Mouse (Mus musculus): ENCODE results near the gene Uimc1. TPM values are rescaled to one million over a fixed set of nuclear protein-coding genes. Genes with fewer than 3 reads are reported as not detected.

Gene Uimc1
- total RNA-seq, 1 experiment from 2014 or later: 38.0 TPM

DNA sequence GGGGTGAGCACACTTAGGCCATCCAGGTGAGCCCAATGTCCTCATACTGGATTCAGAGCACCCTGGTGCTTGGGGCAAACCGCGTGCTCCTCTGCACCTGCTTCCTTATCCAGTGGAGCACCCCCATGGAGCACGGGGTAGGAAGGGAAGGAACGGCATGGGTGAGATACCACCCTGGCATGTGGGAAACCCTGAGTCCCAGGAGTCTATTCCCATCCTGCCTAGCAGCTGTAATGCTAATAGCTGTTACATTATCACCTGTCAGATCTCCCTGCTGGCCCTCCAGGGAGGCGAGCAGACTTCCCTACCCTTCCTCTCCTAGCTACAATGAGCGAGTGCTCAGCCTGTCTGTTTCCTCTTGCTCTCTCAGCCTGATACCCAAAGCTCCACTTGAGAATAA is 104.9 kb downstream of the Uimc1 start:
- DNase-seq: no peak

DNA sequence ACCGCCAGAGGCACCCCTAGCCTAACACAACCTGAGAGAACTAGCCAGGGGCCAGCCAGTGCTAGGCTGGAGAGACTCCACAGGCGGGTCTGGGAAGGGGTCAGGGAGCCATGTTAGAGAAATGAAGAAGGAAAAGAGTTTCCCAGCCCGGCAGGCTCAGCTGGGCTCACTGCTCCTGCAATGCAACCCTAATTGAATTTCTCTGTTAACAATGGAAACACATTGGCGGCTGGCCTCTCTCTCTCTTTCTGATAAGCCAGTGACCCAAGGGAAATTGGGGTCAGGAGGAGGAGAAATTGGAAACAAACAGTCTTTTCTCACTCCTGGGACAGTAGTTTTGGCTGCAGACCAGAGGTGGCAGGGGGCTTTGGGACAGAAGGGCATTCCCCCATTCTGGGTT is 105.5 kb downstream of the Uimc1 start:
- DNase-seq: no peak

DNA sequence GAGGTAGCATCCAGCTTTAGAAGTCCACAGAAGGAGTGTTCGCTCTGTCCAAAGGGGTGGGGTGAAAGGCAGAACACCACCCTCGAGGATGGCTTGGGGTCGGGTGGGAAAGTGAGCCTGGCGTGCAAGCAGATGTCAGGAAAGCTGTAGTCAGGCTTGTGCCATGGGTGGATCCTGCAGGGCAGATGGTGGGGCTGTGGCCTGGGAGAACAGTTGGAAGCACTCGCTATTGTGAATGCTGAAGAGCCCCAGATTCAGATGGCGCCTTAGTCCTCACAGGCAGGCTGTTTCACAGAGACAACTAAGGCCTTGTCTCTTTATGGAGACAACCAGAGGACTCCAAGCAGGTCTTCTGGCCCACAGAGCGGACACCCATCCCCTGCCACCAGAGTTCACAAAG is 107.9 kb downstream of the Uimc1 start:
- DNase-seq: no peak

DNA sequence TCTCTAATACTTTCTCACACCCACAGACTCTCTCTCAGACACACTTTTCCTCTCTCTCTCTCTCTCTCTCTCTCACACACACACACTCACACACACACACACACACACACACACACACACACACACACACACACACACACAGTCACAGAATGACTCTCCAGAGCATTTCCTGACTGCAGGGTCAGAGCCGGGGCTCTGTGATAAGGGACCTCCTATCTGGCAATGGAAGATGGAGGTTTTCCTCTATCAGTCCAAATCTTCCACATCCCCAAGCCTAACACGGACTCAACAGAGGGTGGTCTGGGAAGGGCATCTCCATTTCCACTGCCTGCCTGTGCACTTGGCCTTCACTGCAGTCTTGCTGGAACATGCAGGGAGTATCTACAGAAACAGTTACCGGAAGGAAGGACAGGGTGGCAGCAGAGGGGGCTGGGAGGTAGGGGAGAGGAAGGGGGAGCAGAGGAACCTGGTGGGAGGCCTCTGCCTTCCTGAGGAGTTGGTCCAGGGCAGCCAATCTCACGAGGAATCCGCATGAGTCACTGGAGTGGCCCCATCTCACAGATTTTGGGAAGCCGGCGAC is 111.8 kb downstream of the Uimc1 start:
- no peak for DNase-seq

DNA sequence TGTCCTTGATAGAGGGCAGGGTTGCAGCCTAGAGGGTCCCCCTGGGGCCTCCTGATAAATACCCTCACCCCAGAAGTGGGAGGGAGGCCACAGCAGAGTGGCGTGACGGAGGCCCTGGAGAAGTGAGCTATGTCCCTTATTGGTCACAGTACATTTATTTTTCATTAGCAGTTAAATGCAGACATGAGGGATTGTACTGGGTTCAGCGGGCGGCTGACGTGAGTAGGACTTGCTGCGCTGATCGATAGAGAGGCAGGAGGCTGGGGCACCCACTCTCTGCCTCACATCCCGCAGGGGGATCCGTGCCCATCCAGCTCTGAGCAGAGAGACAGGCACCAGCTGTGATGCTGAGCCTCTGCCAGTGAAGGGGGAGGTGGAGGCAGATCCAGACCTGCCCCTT is 112.7 kb downstream of the Uimc1 start:
- DNase-seq: no peak

DNA sequence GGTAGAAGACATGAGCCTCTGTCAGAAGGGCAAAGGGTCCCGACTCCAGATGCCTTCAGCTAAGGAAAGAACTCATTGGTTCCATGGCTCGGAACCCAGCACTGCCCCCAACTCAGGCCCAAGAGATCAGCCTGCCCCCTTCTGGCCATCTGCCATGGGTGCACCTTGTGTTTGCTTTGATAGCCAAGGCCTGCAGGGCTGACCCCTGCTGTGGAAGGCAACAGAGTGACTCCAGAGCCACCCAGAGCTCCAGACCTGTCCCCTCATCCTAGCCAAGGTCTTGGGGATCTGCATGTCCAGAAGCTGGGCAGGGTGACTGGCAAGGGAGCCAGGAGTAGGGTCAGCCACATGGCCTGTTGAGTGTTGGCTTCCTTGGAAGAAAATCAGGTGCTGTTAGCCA is 116.5 kb downstream of the Uimc1 start:
- no peak for DNase-seq

DNA sequence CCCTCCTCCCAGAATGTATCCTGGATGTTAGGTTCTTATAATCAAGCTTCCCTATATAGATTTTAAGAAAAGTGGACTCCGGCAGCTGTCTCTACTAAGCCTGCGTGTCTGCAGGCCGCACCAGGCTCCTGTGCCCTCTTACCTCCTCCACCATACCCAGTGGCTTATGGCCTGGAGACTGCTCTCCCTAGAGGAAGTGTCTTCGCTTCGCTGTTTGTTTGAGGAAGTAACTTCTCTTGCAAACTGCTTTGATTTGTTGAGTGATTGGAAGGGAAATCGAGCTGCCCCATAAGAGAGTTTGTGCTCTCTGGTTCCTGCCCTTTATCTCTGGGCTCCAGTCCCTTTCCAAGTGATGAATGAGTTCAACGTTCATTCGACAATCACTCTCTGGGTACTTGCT is 117.1 kb downstream of the Uimc1 start:
- DNase-seq: no peak

DNA sequence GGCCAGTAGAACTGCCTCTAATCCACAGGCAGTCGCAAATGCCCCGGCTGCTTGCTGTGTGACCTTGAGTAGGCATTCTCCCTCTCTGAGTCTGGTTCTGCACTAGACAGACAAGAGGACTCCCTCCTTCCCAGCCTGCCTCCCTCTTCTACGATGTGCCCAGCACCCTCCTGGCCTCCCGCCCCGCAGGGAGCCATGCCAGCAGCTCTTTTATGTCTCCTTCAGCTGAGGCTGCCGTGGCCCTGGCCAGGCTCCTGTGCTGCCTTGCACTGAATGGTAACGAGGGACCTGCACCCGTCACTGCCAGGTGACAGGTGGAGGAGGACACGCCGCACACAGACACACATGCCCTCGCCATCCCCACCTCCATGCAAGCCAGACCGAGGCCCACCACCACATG is 119.1 kb downstream of the Uimc1 start:
- peak; percentile 51 for DNase-seq

DNA sequence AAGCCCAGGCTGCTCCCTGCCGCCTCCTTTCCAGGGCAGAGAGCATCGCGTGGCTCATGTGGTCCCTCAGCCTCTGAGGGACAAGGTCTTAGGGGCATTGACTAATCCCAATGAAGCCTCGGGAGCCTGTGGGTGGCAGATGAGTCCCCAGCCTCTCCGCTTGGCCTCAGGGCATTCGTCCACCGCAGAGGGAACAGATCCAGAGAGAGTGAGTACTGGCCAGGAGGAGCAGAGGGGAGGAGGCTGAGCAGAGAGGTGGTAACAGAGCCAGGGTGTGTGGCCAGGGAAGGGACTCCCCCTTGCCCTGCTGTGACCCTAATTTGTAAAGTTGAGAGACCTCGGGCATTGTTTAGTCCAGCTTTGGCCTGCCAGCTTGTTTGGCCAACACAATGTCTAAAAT is 121.3 kb downstream of the Uimc1 start:
- DNase-seq: peak; percentile 18

Other genes with a start within 250 kb of the Uimc1 start
- gene Unc5a, start 150.9 kb downstream of the Uimc1 start, total RNA-seq (2021): 6.6 and 9.0 TPM in 2 replicates
- gene Hk3, start 78.9 kb downstream of the Uimc1 start, total RNA-seq (2021): 0.52 and 0.88 TPM in 2 replicates
- 71.6 and 76.2 TPM in 2 replicates for gene Zfp346, start 5.0 kb upstream of the Uimc1 start, total RNA-seq (2021)
- gene Gm17617, start 33.2 kb upstream of the Uimc1 start, total RNA-seq (2021): not detected in 2 replicates
- 35.6 and 60.4 TPM in 2 replicates for gene Fgfr4, start 52.3 kb upstream of the Uimc1 start, total RNA-seq (2021)
- gene Nsd1, start 109.5 kb upstream of the Uimc1 start, total RNA-seq (2021): 121 and 142 TPM in 2 replicates
- gene Prelid1, start 220.2 kb upstream of the Uimc1 start, total RNA-seq (2021): 153 and 156 TPM in 2 replicates
- gene Rab24, start 221.6 kb upstream of the Uimc1 start, total RNA-seq (2021): 58.0 and 87.0 TPM in 2 replicates
- gene Mxd3, start 229.5 kb upstream of the Uimc1 start, total RNA-seq (2021): 5.0 and 8.3 TPM in 2 replicates